Mouse (Mus musculus): ENCODE results near the gene Bora.
A peak's percentile ranks its signal among the peaks of the same experiment; 100 is the strongest.

Gene Bora

GRCm38 (mm10) chr14:99071146-99071545 is 25.1 kb downstream of the Bora start:
- DNase-seq = no peak

- DNase-seq = no peak
Measured at GRCm38 (mm10) chr14:99088947-99089346, 42.9 kb downstream of the Bora start.

GRCm38 (mm10) chr14:99099267-99099966 is 53.4 kb downstream of the Bora start, which contains the start of the genes Pibf1 and Dis3:
TSS of gene Pibf1 (plus strand) at chr14:99099424.
TSS of gene Dis3 (minus strand) at chr14:99099770.
- DNase-seq = peak; percentile 99

- DNase-seq = no peak
Measured at GRCm38 (mm10) chr14:99099967-99100587, 54.1 kb downstream of the Bora start.

GRCm38 (mm10) chr14:99103050-99103449 is 57.0 kb downstream of the Bora start:
- no peak for DNase-seq

- no peak for DNase-seq
Measured at GRCm38 (mm10) chr14:99104542-99105123, 58.6 kb downstream of the Bora start.

GRCm38 (mm10) chr14:99106671-99107070 is 60.6 kb downstream of the Bora start:
- no peak for DNase-seq

- no peak for DNase-seq
Measured at GRCm38 (mm10) chr14:99107631-99108187, 61.7 kb downstream of the Bora start.

- DNase-seq = no peak
Measured at GRCm38 (mm10) chr14:99108762-99109161, 62.7 kb downstream of the Bora start.

GRCm38 (mm10) chr14:99117576-99117975 is 71.6 kb downstream of the Bora start:
- DNase-seq = no peak

GRCm38 (mm10) chr14:99121584-99122339 is 75.7 kb downstream of the Bora start:
- no peak for DNase-seq

- DNase-seq = no peak
Measured at GRCm38 (mm10) chr14:99124076-99124475, 78.1 kb downstream of the Bora start.

All from kidney, postnatal 25 days (tissue).